8 mouse cellular contexts compared by ENCODE assay signal in genomic region chr6:72616643-72617288, GRCm38 (mm10). TPM values are rescaled to one million over a fixed set of nuclear protein-coding genes. Genes with fewer than 3 reads are reported as not detected.
DNase-seq lines count a peak whose midpoint lies in the region; ATAC-seq and TF ChIP-seq lines count a peak whose summit lies in the region.

Gene Tgoln1, minus strand, starts transcription at chr6:72617000.

- H3K4me1 ChIP-seq in hindbrain, embryonic 14.5 days (replicated peaks; ENCODE audit: control insufficient read depth, insufficient read depth, low read length) = peaks cover 26% of the 10 kb centered on the region

- CTCF ChIA-PET in Patski (lab: Charles Lee) = no interaction called here

- POLR2A ChIA-PET in Patski (lab: Charles Lee) = interaction anchor here (1.4 to 1.8 kb wide), 2 partner anchors 14 to 19 kb away, joined by 3 to 5 read pairs; partner anchors contain the start of genes Elmod3 and Retsat

- TF ChIP-seq CTCF in Patski (IDR thresholded peaks at IDR 0.05) = no peak

- peak; percentile 85 for ATAC-seq in Patski
- peak; percentile 98 for ATAC-seq in hindbrain, embryonic 14.5 days (ENCODE audit: low FRiP score)

- in situ Hi-C loops in Patski (cut with MboI; ENCODE audit: low pct_unique_long_range_greater_than_20kb) = no loop called here

- peak within 1 kb of the TSS; percentile 95 for H3K27ac ChIP-seq in hindbrain, embryonic 14.5 days

- peak within 1 kb of the TSS; percentile 97 for H3K4me2 ChIP-seq in hindbrain, embryonic 14.5 days (replicated peaks)

- DNase-seq in Patski (ENCODE audit: low read depth, low spot score) = no peak
- DNase-seq in cerebellum, postnatal 14 days = peak; percentile 94 to 95
- peak; percentile 75 to 89 for DNase-seq in frontal cortex, postnatal 25 days (ENCODE audit: low spot score in 2 of 2)
- peak; percentile 97 for DNase-seq in hindbrain, embryonic 14.5 days (ENCODE audit: low spot score)
- peak; percentile 93 to 94 for DNase-seq in layer of hippocampus, postnatal 36 days
- DNase-seq in lung, postnatal 36 days = peak; percentile 97
- DNase-seq in retina, postnatal 1 day = peak; percentile 97
- peak; percentile 88 to 90 for DNase-seq in urinary bladder, adult 18-20 months (ENCODE audit: low spot score in 2 of 2)

- H3K27me3 ChIP-seq in Patski = no peaks in the 10 kb centered on the region
- H3K27me3 ChIP-seq in hindbrain, embryonic 14.5 days (ENCODE audit: control insufficient read depth, insufficient read depth, low read length) = no peaks in the 10 kb centered on the region

- WGBS in hindbrain, embryonic 14.5 days = under 1% methylated on average over 41 of the region's 41 CpGs

- H3K9me3 ChIP-seq in hindbrain, embryonic 14.5 days (ENCODE audit: control insufficient read depth, low read length) = no peaks in the 10 kb centered on the region

- H3K9ac ChIP-seq in hindbrain, embryonic 14.5 days = peak within 1 kb of the TSS; percentile 92

- H3K4me3 ChIP-seq in hindbrain, embryonic 14.5 days (replicated peaks; ENCODE audit: low read length) = peak within 1 kb of the TSS; percentile 77

- H3K36me3 ChIP-seq in hindbrain, embryonic 14.5 days (replicated peaks; ENCODE audit: control insufficient read depth, insufficient read depth) = peaks cover 20% of the 10 kb centered on the region

RNA-seq across cellular contexts. Expression of gene Tgoln1, which starts in this region (rescaled TPM):
- 119 TPM for polyA plus RNA-seq in Patski (2021)
- 43.0 and 49.2 TPM in 2 replicates for polyA plus RNA-seq in hindbrain, embryonic 14.5 days (2014; fragmentation: Nextera tagmentation; extraction: Ambion mirVana)
- 10 to 100 TPM; 88.8 to 91.6 TPM for total RNA-seq in layer of hippocampus, postnatal 36 days (2021)
